Mouse (Mus musculus) liver, postnatal 0 days (tissue): Measurements from ENCODE around the gene Gm14597. TPM values are rescaled to one million over a fixed set of nuclear protein-coding genes. Genes with fewer than 3 reads are reported as not detected.

Experiments used
- ATAC-seq: fragments of 200-750 bp; cut with Nextera tagmentation; 2 replicates; pipeline ENCODE4 v1.8.0; 2017; ENCODE audit warnings: mild to moderate bottlenecking, moderate library complexity
- DNase-seq: peaks from one replicate; pipeline ENCODE4 v3.0.0-alpha.2; 2016
- H3K27ac ChIP-seq: fragments of 300-500 bp; sonication (generic); 2 replicates; pipeline ENCODE4 v1.5.1; 2014; ENCODE audit warnings: antibody characterized with exemption, moderate library complexity, mild to moderate bottlenecking, low read depth
- H3K27me3 ChIP-seq: fragments of 300-500 bp; sonication (generic); 2 replicates; pipeline ENCODE4 v1.6.1; 2014; ENCODE audit warnings: low read length, control low read depth, mixed read lengths; ENCODE audit not compliant: insufficient read depth
- H3K36me3 ChIP-seq: fragments of 300-500 bp; sonication (generic); replicated peaks from 2 replicates; pipeline ENCODE4 v1.6.1; 2014; ENCODE audit warnings: mild to moderate bottlenecking, control low read depth, low read length, moderate library complexity, mixed read lengths; ENCODE audit not compliant: insufficient read depth
- H3K4me1 ChIP-seq: fragments of 300-500 bp; sonication (generic); 2 replicates; pipeline ENCODE4 v1.6.1; 2014; ENCODE audit warnings: antibody characterized with exemption, mild to moderate bottlenecking, control low read depth; ENCODE audit not compliant: insufficient read depth
- H3K4me2 ChIP-seq: fragments of 300-500 bp; sonication (generic); 2 replicates; pipeline ENCODE4 v1.6.1; 2014; ENCODE audit warnings: low read depth, mild to moderate bottlenecking, low read length, moderate library complexity, mixed read lengths
- H3K4me3 ChIP-seq: fragments of 300-500 bp; sonication (generic); 2 replicates; pipeline ENCODE4 v1.5.1; 2014; ENCODE audit warnings: low read depth, low read length
- H3K9ac ChIP-seq: fragments of 300-500 bp; sonication (generic); replicated peaks from 2 replicates; pipeline ENCODE4 v1.6.1; 2014; ENCODE audit warnings: mild to moderate bottlenecking, moderate library complexity
- H3K9me3 ChIP-seq: fragments of 300-500 bp; sonication (generic); 2 replicates; pipeline ENCODE4 v1.6.1; 2016; ENCODE audit warnings: mild to moderate bottlenecking, control low read depth, low read length, mixed read lengths
- CTCF ChIP-seq: sonication (generic); IDR thresholded peaks from 2 replicates; pipeline ENCODE4 v1.5.1; 2016; ENCODE audit warnings: antibody characterized with exemption, low read depth
- EP300 ChIP-seq: IDR thresholded peaks from 2 replicates; pipeline ENCODE4 v1.6.1; 2016; ENCODE audit warnings: antibody characterized with exemption, low read depth, mild to moderate bottlenecking
- WGBS: fragments of 180-500 bp; shearing (Covaris S2); extraction: QIAGEN DNeasy Blood & Tissue Kit; methylation state at CpG from one replicate; pipeline ENCODE4 v1.1.7; 2014; ENCODE audit not compliant: insufficient replicate concordance; 5-methylcytosine and 5-hydroxymethylcytosine counted together
- polyA plus RNA-seq: library from polyadenylated mRNA; unstranded; fragments of >200 nt; fragmentation: Nextera tagmentation; extraction: Ambion mirVana; gene quantifications from 2 replicates; pipeline ENCODE4 v1.2.1, GENCODE M21; 2015

Gene Gm14597
- polyA plus RNA-seq, 1 experiment from 2014 or later, result not detected

DNA sequence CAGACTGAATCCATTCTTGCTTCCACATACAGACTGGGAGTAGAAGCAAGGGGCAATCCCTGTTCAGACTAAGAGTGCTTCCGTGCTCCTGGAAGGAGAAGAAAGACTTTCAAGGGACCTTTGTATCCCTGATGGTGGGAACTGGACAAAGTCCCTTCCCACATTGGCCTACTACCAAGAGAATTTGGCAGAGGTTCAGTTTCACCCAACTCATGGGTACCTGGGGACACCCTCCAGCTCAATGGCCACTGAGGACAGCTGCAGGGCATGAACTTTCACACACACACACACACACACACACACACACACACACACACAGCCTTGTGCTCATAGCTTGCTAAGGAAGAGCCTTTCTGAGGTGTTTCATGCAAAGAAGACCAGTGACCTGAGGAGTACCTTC is 29.5 kb downstream of the Gm14597 start:
- Histone ChIP-seq H3K4me1 (no peaks in the 10 kb centered on the region), H3K27me3 (no peaks in the 10 kb centered on the region), H3K4me2 (no peak overlapping the region), H3K4me3 (no peak overlapping the region), H3K36me3 (no peaks in the 10 kb centered on the region), H3K9me3 (no peaks in the 10 kb centered on the region), H3K9ac (no peak overlapping the region), H3K27ac (no peak overlapping the region)
- DNase-seq, result no peak
- ATAC-seq, result no peak
- 83% methylated on average over 1 of the region's 1 CpGs for WGBS
- TF ChIP-seq EP300 (no peak), CTCF (no peak)

Other genes starting within 250 kb of the Gm14597 start
- 19.8 and 21.5 TPM in 2 replicates for gene Mospd1, start 238.5 kb downstream of the Gm14597 start, polyA plus RNA-seq
- not detected in 2 replicates for gene Etd, start 174.1 kb downstream of the Gm14597 start, polyA plus RNA-seq
- gene Rtl8c, start 947 bp downstream of the Gm14597 start, polyA plus RNA-seq, result 3.7 and 4.1 TPM in 2 replicates
- gene Rtl8a, start 34.7 kb upstream of the Gm14597 start, polyA plus RNA-seq, result 9.1 and 9.4 TPM in 2 replicates
- gene Rtl8b, start 61.4 kb upstream of the Gm14597 start, polyA plus RNA-seq, result 9.3 and 10.2 TPM in 2 replicates
- 0.12 and 0.24 TPM in 2 replicates for gene 4930502E18Rik, start 115.8 kb upstream of the Gm14597 start, polyA plus RNA-seq
- gene 1700013H16Rik, start 148.9 kb upstream of the Gm14597 start, polyA plus RNA-seq, result not detected in 2 replicates
- not detected in 2 replicates for gene Zfp36l3, start 167.4 kb upstream of the Gm14597 start, polyA plus RNA-seq
- 3.5 and 3.6 TPM in 2 replicates for gene Xlr, start 188.7 kb upstream of the Gm14597 start, polyA plus RNA-seq